Mouse (Mus musculus): ENCODE results near the gene Trabd.

Gene Trabd

GRCm38 (mm10) chr15:89078208-89078836 is 3.4 kb downstream of the Trabd start:
- peak; percentile 57 for DNase-seq (ENCODE audit: low spot score)

- DNase-seq (ENCODE audit: low spot score), result no peak
Measured at GRCm38 (mm10) chr15:89083906-89084305, 9.0 kb downstream of the Trabd start.

GRCm38 (mm10) chr15:89084826-89085225 is 9.9 kb downstream of the Trabd start:
- no peak for DNase-seq (ENCODE audit: low spot score)

- peak; percentile 75 for DNase-seq (ENCODE audit: low spot score)
Measured at GRCm38 (mm10) chr15:89088607-89089247, 13.8 kb downstream of the Trabd start, which contains the start of gene Selenoo. TSS of gene Selenoo (plus strand) at chr15:89089084.

- peak; percentile 17 for DNase-seq (ENCODE audit: low spot score)
Measured at GRCm38 (mm10) chr15:89089248-89090051, 14.5 kb downstream of the Trabd start.

GRCm38 (mm10) chr15:89090662-89091061 is 15.7 kb downstream of the Trabd start:
- no peak for DNase-seq (ENCODE audit: low spot score)

- DNase-seq (ENCODE audit: low spot score), result no peak
Measured at GRCm38 (mm10) chr15:89092181-89092580, 17.3 kb downstream of the Trabd start.

GRCm38 (mm10) chr15:89097450-89097849 is 22.5 kb downstream of the Trabd start:
- DNase-seq (ENCODE audit: low spot score), result no peak

- DNase-seq (ENCODE audit: low spot score), result no peak
Measured at GRCm38 (mm10) chr15:89098616-89099015, 23.7 kb downstream of the Trabd start.

GRCm38 (mm10) chr15:89100823-89101222 is 25.9 kb downstream of the Trabd start:
- no peak for DNase-seq (ENCODE audit: low spot score)

GRCm38 (mm10) chr15:89102646-89103045 is 27.7 kb downstream of the Trabd start:
- no peak for DNase-seq (ENCODE audit: low spot score)

GRCm38 (mm10) chr15:89103921-89104320 is 29.0 kb downstream of the Trabd start:
- no peak for DNase-seq (ENCODE audit: low spot score)

- no peak for DNase-seq (ENCODE audit: low spot score)
Measured at GRCm38 (mm10) chr15:89104425-89104824, 29.5 kb downstream of the Trabd start.

- DNase-seq (ENCODE audit: low spot score), result no peak
Measured at GRCm38 (mm10) chr15:89106073-89106472, 31.1 kb downstream of the Trabd start.

GRCm38 (mm10) chr15:89106976-89107375 is 32.1 kb downstream of the Trabd start:
- no peak for DNase-seq (ENCODE audit: low spot score)

- DNase-seq (ENCODE audit: low spot score), result no peak
Measured at GRCm38 (mm10) chr15:89110147-89110546, 35.2 kb downstream of the Trabd start.

- DNase-seq (ENCODE audit: low spot score), result no peak
Measured at GRCm38 (mm10) chr15:89118007-89118406, 43.1 kb downstream of the Trabd start.

GRCm38 (mm10) chr15:89122649-89123366 is 47.9 kb downstream of the Trabd start, which contains the start of gene Tubgcp6:
TSS of gene Tubgcp6 (minus strand) at chr15:89123112.
- DNase-seq (ENCODE audit: low spot score), result peak; percentile 95

GRCm38 (mm10) chr15:89123595-89123994 is 48.7 kb downstream of the Trabd start:
- no peak for DNase-seq (ENCODE audit: low spot score)

- no peak for DNase-seq (ENCODE audit: low spot score)
Measured at GRCm38 (mm10) chr15:89124312-89124711, 49.4 kb downstream of the Trabd start.

- no peak for DNase-seq (ENCODE audit: low spot score)
Measured at GRCm38 (mm10) chr15:89125351-89125750, 50.4 kb downstream of the Trabd start.

- no peak for DNase-seq (ENCODE audit: low spot score)
Measured at GRCm38 (mm10) chr15:89126622-89127021, 51.7 kb downstream of the Trabd start.

Measured in spleen, adult 12 weeks (tissue).